Mouse (Mus musculus) G1E (cell line): ENCODE data around the gene Gpr143.

Source experiments
- CTCF ChIP-seq: IDR thresholded peaks from 2 replicates; pipeline ENCODE4 v1.5.1; 2012; ENCODE audit warnings: low read depth, low read length, inconsistent platforms, mixed read lengths
- GATA1 ChIP-seq: IDR thresholded peaks from 2 replicates; pipeline ENCODE4 v1.6.1; 2012; ENCODE audit warnings: borderline replicate concordance, low read length, inconsistent platforms, mixed read lengths
- GATA2 ChIP-seq: IDR thresholded peaks from 2 replicates; pipeline ENCODE4 v1.6.1; 2012; ENCODE audit warnings: low read depth, low read length, inconsistent platforms, borderline replicate concordance
- POLR2AphosphoS5 ChIP-seq: IDR thresholded peaks from 2 replicates; pipeline ENCODE4 v1.6.1; 2012; ENCODE audit warnings: low read depth, low read length, inconsistent platforms; ENCODE audit not compliant: insufficient replicate concordance
- TAL1 ChIP-seq: conservative IDR thresholded peaks from 2 replicates; pipeline ENCODE4 v1.6.1; 2012; ENCODE audit warnings: low read depth, low read length, inconsistent platforms, mixed read lengths

DNA sequence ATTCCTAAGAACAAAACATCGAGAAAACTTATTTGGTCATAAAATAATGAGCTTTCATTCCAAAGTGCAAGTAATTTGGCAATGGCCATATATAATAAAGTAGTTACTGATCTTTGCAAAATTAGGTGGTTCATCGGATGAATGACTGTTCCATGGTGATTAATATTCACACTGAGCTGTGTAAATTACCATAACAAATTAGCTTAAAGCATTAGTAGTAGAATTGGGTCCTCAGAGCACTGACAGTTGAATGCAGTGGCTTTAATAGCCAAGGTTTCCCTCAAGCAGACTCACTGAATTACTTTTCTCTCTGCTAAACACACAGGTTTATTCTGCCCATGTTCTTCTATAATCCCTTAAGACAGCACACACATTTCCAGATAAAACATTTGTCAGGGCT lies 35.8 kb upstream of the Gpr143 start:
- TF ChIP-seq GATA1, result no peak
- no peak for TF ChIP-seq CTCF
- no peak for TF ChIP-seq TAL1
- no peak for TF ChIP-seq POLR2AphosphoS5
- no peak for TF ChIP-seq GATA2
